In the genomic region with DNA sequence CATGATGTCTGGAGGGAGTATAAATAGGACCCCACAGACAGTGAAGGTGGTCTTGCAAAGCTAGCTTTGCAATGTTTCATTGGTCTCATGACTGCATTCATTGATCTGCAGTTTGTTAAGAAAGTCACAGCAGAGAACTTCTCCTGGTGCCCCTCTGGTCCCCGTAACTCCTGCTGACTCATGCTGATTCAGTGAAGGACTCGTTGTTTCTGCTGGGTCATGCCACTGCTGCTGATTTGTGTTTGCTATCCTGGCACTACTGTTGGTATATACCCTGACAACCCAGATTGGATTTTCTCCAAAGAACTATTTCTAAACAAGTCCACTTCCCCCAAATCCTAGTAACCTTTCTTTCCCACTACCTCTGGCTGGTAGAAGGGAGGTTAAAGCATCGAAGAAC, we compare ENCODE assay signal across 18 mouse cellular contexts. TPM values are rescaled to one million over a fixed set of nuclear protein-coding genes. Genes with fewer than 3 reads are reported as not detected.
"Had no signal": no experiment of that assay in that cellular context is flagged by ENCODE, and none has a peak within 500 bp of the region (broad histone marks: within the 10 kb centered on the region; RNA-seq: fewer than 3 reads in every experiment).

No protein-coding gene starts in this region.

- H3K27me3 ChIP-seq: megakaryocyte, embryonic 14.5 days; midbrain, embryonic 15.5 days; neural tube, embryonic 13.5 days; stomach, embryonic 15.5 days had no signal

- H3K4me1 ChIP-seq: limb, embryonic 10.5 days; midbrain, embryonic 15.5 days; neural tube, embryonic 13.5 days; stomach, embryonic 15.5 days had no signal

- H3K36me3 ChIP-seq: midbrain, embryonic 15.5 days; neural tube, embryonic 13.5 days; stomach, embryonic 15.5 days had no signal

- H3K9me3 ChIP-seq: limb, embryonic 10.5 days; megakaryocyte, embryonic 14.5 days; midbrain, embryonic 15.5 days; stomach, embryonic 15.5 days had no signal

- H3K9ac ChIP-seq: lung, embryonic 14.5 days; midbrain, embryonic 15.5 days; neural tube, embryonic 13.5 days; stomach, embryonic 15.5 days had no signal

- H3K4me3 ChIP-seq: left cerebral cortex, adult 2 months; limb, embryonic 10.5 days; megakaryocyte, embryonic 14.5 days; midbrain, embryonic 15.5 days; neural tube, embryonic 13.5 days; stomach, embryonic 15.5 days had no signal

- DNase-seq: kidney, adult 8-10 months; kidney, postnatal 25 days; lung, embryonic 14.5 days; lung, postnatal 14 days; retina, postnatal 1 day; right cerebral cortex, postnatal 4 days; thymus, adult 2 months; thymus, postnatal 25 days had no signal

- H3K4me2 ChIP-seq: lung, embryonic 14.5 days; midbrain, embryonic 11.5 days; midbrain, embryonic 15.5 days; neural tube, embryonic 13.5 days; stomach, embryonic 15.5 days had no signal

- ATAC-seq: midbrain, embryonic 15.5 days had no signal

- H3K27ac ChIP-seq: left cerebral cortex, adult 2 months; limb, embryonic 10.5 days; macrophage; midbrain, embryonic 15.5 days; neural tube, embryonic 13.5 days; stomach, embryonic 15.5 days had no signal

RNA-seq across cellular contexts. Expression of a gene that starts 29.3 kb away (rescaled TPM):
- total RNA-seq: monocyte, adult 5-6 weeks had no signal
- polyA plus RNA-seq: macrophage; spleen, adult 2 months had no signal
